Mouse (Mus musculus) olfactory bulb, adult 2 months (tissue): ENCODE data around the gene Tenm2. TPM values are rescaled to one million over a fixed set of nuclear protein-coding genes. Genes with fewer than 3 reads are reported as not detected.

Source experiments
- H3K27ac ChIP-seq: fragments of 200-500 bp; 2 replicates; pipeline ENCODE4 v1.5.1; 2012; ENCODE audit warnings: low read depth, low read length; ENCODE audit not compliant: insufficient read depth
- H3K4me1 ChIP-seq: fragments of 200-500 bp; 2 replicates; pipeline ENCODE4 v1.6.1; 2012; ENCODE audit warnings: low read length; ENCODE audit not compliant: control insufficient read depth, insufficient read depth
- H3K4me3 ChIP-seq: fragments of 200-500 bp; 2 replicates; pipeline ENCODE4 v1.5.1; 2012; ENCODE audit warnings: mild to moderate bottlenecking, low read depth, low read length, moderate library complexity; ENCODE audit not compliant: insufficient read depth
- CTCF ChIP-seq: fragments of 200-500 bp; IDR thresholded peaks from 2 replicates; pipeline ENCODE4 v1.5.1; 2012; ENCODE audit warnings: low read depth, mild to moderate bottlenecking, low read length, moderate library complexity; ENCODE audit not compliant: insufficient read depth
- POLR2A ChIP-seq: fragments of 200-500 bp; IDR thresholded peaks from 2 replicates; pipeline ENCODE4 v1.6.1; 2012; ENCODE audit warnings: mild to moderate bottlenecking, low read depth, low read length, moderate library complexity; ENCODE audit not compliant: insufficient read depth
- WGBS: fragments of 180-500 bp; shearing (Covaris S2); methylation state at CpG from one replicate; pipeline ENCODE4 v1.1.7; 2018; 5-methylcytosine and 5-hydroxymethylcytosine counted together
- polyA plus RNA-seq: library from polyadenylated mRNA; stranded (reverse); fragments of >200 nt; gene quantifications from 2 replicates; pipeline ENCODE4 v1.2.4, GENCODE M21; 2012; ENCODE audit warnings: low replicate concordance; ENCODE audit not compliant: missing spikeins, insufficient read depth, insufficient read length

The Tenm2 gene
- polyA plus RNA-seq, 1 experiment, result not detected

DNA sequence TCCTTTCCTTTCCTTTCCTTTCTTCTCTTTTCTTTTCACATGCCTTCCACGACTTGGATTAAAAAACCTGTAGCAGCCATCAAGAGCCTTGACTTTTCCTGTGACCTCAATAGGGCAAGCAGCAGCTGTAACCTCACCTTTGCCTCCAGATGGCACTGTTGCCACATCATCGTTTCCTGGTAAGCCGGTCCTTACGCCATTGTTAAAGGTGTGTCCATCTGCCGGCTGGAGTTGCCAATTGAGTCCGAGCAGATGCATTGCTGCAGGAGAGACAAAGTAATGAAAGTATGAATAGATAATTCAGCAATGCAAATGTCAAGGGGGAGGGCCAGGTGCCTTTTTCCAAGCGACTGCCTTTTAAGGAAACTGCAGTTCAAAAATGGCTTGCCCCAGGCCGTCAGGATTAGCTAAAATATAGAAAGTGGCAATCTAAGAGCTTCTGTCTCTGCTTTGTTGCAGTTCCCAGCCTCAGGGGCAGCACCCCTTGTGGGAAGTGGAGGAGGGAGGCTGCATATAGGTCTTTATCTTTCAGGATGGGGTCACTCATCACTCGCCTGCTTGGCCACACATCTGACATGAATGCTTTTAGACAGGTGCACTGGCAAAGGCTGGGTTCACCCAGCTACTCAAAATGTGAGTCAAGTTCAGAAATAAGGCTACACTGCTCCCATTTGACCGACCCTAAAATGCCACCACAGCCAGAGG, 1014.3 kb downstream of the Tenm2 start:
- Histone ChIP-seq H3K4me1 (peaks cover 3% of the 10 kb centered on the region; the same call in 1 of the 2 replicates), H3K27ac (no peak overlapping the region), H3K4me3 (peak overlapping the region; percentile 24)
- WGBS, result 19% methylated on average over 10 of the region's 10 CpGs
- TF ChIP-seq POLR2A (no peak), CTCF (peak; percentile 68)

GRCm38 (mm10) chr11:36220651-36221050, 1015.1 kb downstream of the Tenm2 start:
- Histone ChIP-seq H3K4me3 (no peak overlapping the region), H3K4me1 (peaks cover 3% of the 10 kb centered on the region; the same call in 1 of the 2 replicates), H3K27ac (no peak overlapping the region)
- TF ChIP-seq POLR2A, result no peak
- TF ChIP-seq CTCF, result no peak
- 66% methylated on average over 5 of the region's 5 CpGs for WGBS

- TF ChIP-seq CTCF (no peak), POLR2A (no peak)
- no peak overlapping the region for H3K4me3 ChIP-seq
- no peak overlapping the region for H3K27ac ChIP-seq
- peaks cover 3% of the 10 kb centered on the region; the same call in 1 of the 2 replicates for H3K4me1 ChIP-seq
- whole genome bisulfite sequencing, result 93% methylated on average over 4 of the region's 4 CpGs
These were observed 1016.2 kb downstream of the Tenm2 start for GRCm38 (mm10) chr11:36219586-36219985.

- 83% methylated on average over 3 of the region's 3 CpGs for WGBS
- Histone ChIP-seq H3K27ac (no peak overlapping the region), H3K4me1 (no peaks in the 10 kb centered on the region), H3K4me3 (no peak overlapping the region)
- no peak for TF ChIP-seq POLR2A
- TF ChIP-seq CTCF, result no peak
These were observed 1021.2 kb downstream of the Tenm2 start for GRCm38 (mm10) chr11:36214589-36214988.

GRCm38 (mm10) chr11:36204381-36204780, 1031.4 kb downstream of the Tenm2 start:
- WGBS, result 87% methylated on average over 6 of the region's 6 CpGs
- Histone ChIP-seq H3K27ac (no peak overlapping the region), H3K4me3 (no peak overlapping the region), H3K4me1 (no peaks in the 10 kb centered on the region)
- TF ChIP-seq CTCF (no peak), POLR2A (no peak)

DNA sequence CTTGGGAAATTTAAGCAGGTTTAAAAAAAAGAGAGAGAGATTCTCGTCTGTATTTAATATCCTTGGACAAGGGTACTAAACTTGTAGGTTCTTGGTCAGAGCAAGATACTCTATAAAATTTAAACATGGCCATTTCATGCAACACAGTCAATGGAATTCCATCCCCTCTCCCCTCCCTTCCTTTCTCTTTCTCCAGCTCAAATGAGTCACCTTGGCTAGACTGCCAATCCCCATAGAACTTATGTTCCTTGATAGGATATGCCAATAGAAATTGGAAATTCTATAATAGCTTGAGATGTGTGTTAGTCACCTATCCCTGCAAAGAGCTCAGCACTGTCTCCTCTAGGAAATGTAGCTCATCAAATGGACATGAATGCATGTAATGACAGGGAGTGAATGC, 1031.9 kb downstream of the Tenm2 start:
- Histone ChIP-seq H3K4me1 (no peaks in the 10 kb centered on the region), H3K4me3 (no peak overlapping the region), H3K27ac (no peak overlapping the region)
- no peak for TF ChIP-seq CTCF
- no peak for TF ChIP-seq POLR2A
- WGBS, result 88% methylated on average over 1 of the region's 1 CpGs

DNA sequence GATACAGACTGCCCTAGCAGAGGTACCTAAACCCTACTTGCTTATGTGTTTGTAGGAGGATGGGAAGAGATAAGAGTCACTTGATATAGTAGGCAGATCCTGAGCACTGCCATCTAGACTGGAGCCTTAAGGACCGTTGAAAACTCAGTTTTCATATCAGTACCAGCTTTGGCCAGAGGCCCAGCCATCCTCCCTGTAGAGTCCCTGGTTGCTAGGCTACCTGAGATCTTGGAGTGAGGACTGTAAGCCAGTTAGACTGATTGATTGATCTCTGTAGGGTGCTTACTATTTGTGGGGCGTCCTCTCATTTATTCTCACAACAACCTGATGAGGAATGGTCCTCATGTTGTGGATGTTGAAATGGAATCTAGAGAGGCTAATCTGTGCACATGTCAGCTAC, 1041.4 kb downstream of the Tenm2 start:
- H3K4me3 ChIP-seq, result no peak overlapping the region
- 64% methylated on average over 2 of the region's 2 CpGs for WGBS
- no peak for TF ChIP-seq CTCF
- H3K4me1 ChIP-seq, result no peaks in the 10 kb centered on the region
- H3K27ac ChIP-seq, result no peak overlapping the region

- Histone ChIP-seq H3K4me1 (peaks cover 9% of the 10 kb centered on the region), H3K4me3 (no peak overlapping the region), H3K27ac (no peak overlapping the region)
- no peak for TF ChIP-seq CTCF
- TF ChIP-seq POLR2A, result no peak
- 52% methylated on average over 7 of the region's 7 CpGs for WGBS
These were observed 1059.7 kb downstream of the Tenm2 start for GRCm38 (mm10) chr11:36176106-36176505.

- WGBS, result 82% methylated on average over 11 of the region's 11 CpGs
- Histone ChIP-seq H3K4me3 (no peak overlapping the region), H3K27ac (no peak overlapping the region), H3K4me1 (peaks cover 9% of the 10 kb centered on the region)
- no peak for TF ChIP-seq POLR2A
- no peak for TF ChIP-seq CTCF
These were observed 1062.6 kb downstream of the Tenm2 start for GRCm38 (mm10) chr11:36173076-36173690.
